Mouse (Mus musculus) neural tube, embryonic 13.5 days (tissue): ENCODE measurements around the gene Hpgds. TPM values are rescaled to one million over a fixed set of nuclear protein-coding genes. Genes with fewer than 3 reads are reported as not detected.

Experiments
- ATAC-seq: fragments of 200-750 bp; cut with Nextera tagmentation; 2 replicates; pipeline ENCODE4 v1.8.0; 2017; ENCODE audit warnings: low read depth, mild to moderate bottlenecking, moderate TSS enrichment, moderate library complexity
- H3K27ac ChIP-seq: fragments of 300-500 bp; sonication (generic); replicated peaks from 2 replicates; pipeline ENCODE4 v1.5.1; 2015; ENCODE audit warnings: moderate library complexity, mild to moderate bottlenecking, inconsistent platforms
- H3K27me3 ChIP-seq: fragments of 300-500 bp; sonication (generic); 2 replicates; pipeline ENCODE4 v1.6.1; 2015; ENCODE audit warnings: mild to moderate bottlenecking, inconsistent platforms
- H3K36me3 ChIP-seq: fragments of 300-500 bp; sonication (generic); 2 replicates; pipeline ENCODE4 v1.6.1; 2015; ENCODE audit warnings: mild to moderate bottlenecking, inconsistent platforms
- H3K4me1 ChIP-seq: fragments of 300-500 bp; sonication (generic); replicated peaks from 2 replicates; pipeline ENCODE4 v1.6.1; 2015; ENCODE audit warnings: inconsistent platforms
- H3K4me2 ChIP-seq: fragments of 300-500 bp; sonication (generic); 2 replicates; pipeline ENCODE4 v1.6.1; 2015; ENCODE audit warnings: inconsistent platforms, mild to moderate bottlenecking, moderate library complexity
- H3K4me3 ChIP-seq: fragments of 300-500 bp; sonication (generic); 2 replicates; pipeline ENCODE4 v1.5.1; 2015; ENCODE audit warnings: mild to moderate bottlenecking, inconsistent platforms
- H3K9ac ChIP-seq: fragments of 300-500 bp; sonication (generic); 2 replicates; pipeline ENCODE4 v1.6.1; 2015; ENCODE audit warnings: moderate library complexity, mild to moderate bottlenecking, inconsistent platforms
- H3K9me3 ChIP-seq: fragments of 300-500 bp; sonication (generic); 2 replicates; pipeline ENCODE4 v1.6.1; 2016; ENCODE audit warnings: inconsistent platforms
- WGBS: fragments of 180-500 bp; shearing (Covaris S2); methylation state at CpG from one replicate; pipeline ENCODE4 v1.1.7; 2015; 5-methylcytosine and 5-hydroxymethylcytosine counted together
- polyA plus RNA-seq: library from polyadenylated mRNA; unstranded; fragments of >200 nt; fragmentation: Nextera tagmentation; extraction: Ambion mirVana; gene quantifications from 2 replicates; pipeline ENCODE4 v1.2.1, GENCODE M21; 2015

The Hpgds gene
- polyA plus RNA-seq, 1 experiment from 2014 or later, result 7.9 TPM

- H3K4me3 ChIP-seq, result no peak overlapping the region
- no peak for ATAC-seq
- H3K9me3 ChIP-seq, result no peaks in the 10 kb centered on the region
- H3K9ac ChIP-seq, result no peak overlapping the region
- H3K36me3 ChIP-seq, result no peaks in the 10 kb centered on the region
- H3K4me2 ChIP-seq, result no peak overlapping the region
- WGBS, result 38% methylated on average over 2 of the region's 2 CpGs
- no peak overlapping the region for H3K27ac ChIP-seq
- peaks cover 13% of the 10 kb centered on the region for H3K4me1 ChIP-seq
- H3K27me3 ChIP-seq, result no peaks in the 10 kb centered on the region
Measured at GRCm38 (mm10) chr6:65137802-65138201, 6.9 kb downstream of the Hpgds start.

- no peak overlapping the region for H3K4me2 ChIP-seq
- H3K4me1 ChIP-seq, result no peaks in the 10 kb centered on the region
- no peak for ATAC-seq
- no peak overlapping the region for H3K9ac ChIP-seq
- WGBS, result 50% methylated on average over 6 of the region's 6 CpGs
- H3K9me3 ChIP-seq, result no peaks in the 10 kb centered on the region
- H3K27me3 ChIP-seq, result no peaks in the 10 kb centered on the region
- no peaks in the 10 kb centered on the region for H3K36me3 ChIP-seq
- no peak overlapping the region for H3K27ac ChIP-seq
- no peak overlapping the region for H3K4me3 ChIP-seq
Measured at GRCm38 (mm10) chr6:65132376-65132775, 12.3 kb downstream of the Hpgds start.

- H3K9me3 ChIP-seq, result no peaks in the 10 kb centered on the region
- peak; percentile 45; the same call in 1 of the 2 replicates for ATAC-seq
- WGBS, result 26% methylated on average over 2 of the region's 2 CpGs
- H3K4me2 ChIP-seq, result no peak overlapping the region
- no peak overlapping the region for H3K27ac ChIP-seq
- no peak overlapping the region for H3K9ac ChIP-seq
- no peaks in the 10 kb centered on the region for H3K4me1 ChIP-seq
- H3K4me3 ChIP-seq, result no peak overlapping the region
- H3K27me3 ChIP-seq, result no peaks in the 10 kb centered on the region
- no peaks in the 10 kb centered on the region for H3K36me3 ChIP-seq
Measured at GRCm38 (mm10) chr6:65126074-65126726, 18.5 kb downstream of the Hpgds start.

GRCm38 (mm10) chr6:65117540-65117939 lies 27.2 kb downstream of the Hpgds start:
- 88% methylated on average over 1 of the region's 1 CpGs for WGBS
- H3K36me3 ChIP-seq, result peaks cover 57% of the 10 kb centered on the region

GRCm38 (mm10) chr6:65114902-65115301 lies 29.8 kb downstream of the Hpgds start:
- Histone ChIP-seq H3K36me3 (peaks cover 71% of the 10 kb centered on the region), H3K27me3 (no peaks in the 10 kb centered on the region), H3K4me1 (no peaks in the 10 kb centered on the region), H3K4me2 (no peak overlapping the region), H3K4me3 (no peak overlapping the region), H3K9me3 (no peaks in the 10 kb centered on the region), H3K9ac (no peak overlapping the region), H3K27ac (no peak overlapping the region)
- no peak for ATAC-seq
- WGBS, result 88% methylated on average over 2 of the region's 2 CpGs

More at GRCm38 (mm10) chr6:65117540-65117939, 27.2 kb downstream of the Hpgds start:
- H3K4me2 ChIP-seq, result no peak overlapping the region
- no peaks in the 10 kb centered on the region for H3K27me3 ChIP-seq
- no peak overlapping the region for H3K9ac ChIP-seq
- H3K27ac ChIP-seq, result no peak overlapping the region
- no peak for ATAC-seq
- H3K4me3 ChIP-seq, result no peak overlapping the region
- no peaks in the 10 kb centered on the region for H3K9me3 ChIP-seq
- no peaks in the 10 kb centered on the region for H3K4me1 ChIP-seq

- Histone ChIP-seq H3K4me1 (no peaks in the 10 kb centered on the region), H3K27ac (no peak overlapping the region), H3K4me2 (no peak overlapping the region), H3K4me3 (no peak overlapping the region), H3K36me3 (peaks cover 34% of the 10 kb centered on the region), H3K27me3 (no peaks in the 10 kb centered on the region), H3K9me3 (no peaks in the 10 kb centered on the region), H3K9ac (no peak overlapping the region)
- 97% methylated on average over 1 of the region's 1 CpGs for WGBS
- ATAC-seq, result no peak
Measured at GRCm38 (mm10) chr6:65079139-65079538, 65.6 kb downstream of the Hpgds start.

GRCm38 (mm10) chr6:65075201-65075600 lies 69.5 kb downstream of the Hpgds start:
- H3K4me1 ChIP-seq, result no peaks in the 10 kb centered on the region
- H3K9ac ChIP-seq, result no peak overlapping the region
- no peak overlapping the region for H3K4me2 ChIP-seq
- H3K9me3 ChIP-seq, result no peaks in the 10 kb centered on the region
- WGBS, result 86% methylated on average over 2 of the region's 2 CpGs
- H3K36me3 ChIP-seq, result peaks cover 57% of the 10 kb centered on the region
- no peak overlapping the region for H3K4me3 ChIP-seq
- ATAC-seq, result no peak
- H3K27me3 ChIP-seq, result no peaks in the 10 kb centered on the region
- H3K27ac ChIP-seq, result no peak overlapping the region

Other genes with a start within 250 kb of the Hpgds start
- gene Smarcad1, start 102.3 kb downstream of the Hpgds start, polyA plus RNA-seq, result 69.8 and 73.0 TPM in 2 replicates
- gene C130060K24Rik, start 236.2 kb upstream of the Hpgds start, polyA plus RNA-seq, result 0.22 and 0.58 TPM in 2 replicates